Mouse (Mus musculus): ENCODE data around the gene Cdkal1.

GRCm38 (mm10) chr13:29360899-29361298, 494.6 kb downstream of the Cdkal1 start:
- TF ChIP-seq CTCF (IDR thresholded peaks at IDR 0.05) (no peak), POLR2A (IDR thresholded peaks at IDR 0.05; ENCODE audit: insufficient read depth, low read depth, low read length) (no peak), EP300 (IDR thresholded peaks at IDR 0.05; ENCODE audit: insufficient read depth, low read depth, low read length) (no peak)
